Comparison of ENCODE assay signal across 15 mouse cellular contexts in the genomic region with DNA sequence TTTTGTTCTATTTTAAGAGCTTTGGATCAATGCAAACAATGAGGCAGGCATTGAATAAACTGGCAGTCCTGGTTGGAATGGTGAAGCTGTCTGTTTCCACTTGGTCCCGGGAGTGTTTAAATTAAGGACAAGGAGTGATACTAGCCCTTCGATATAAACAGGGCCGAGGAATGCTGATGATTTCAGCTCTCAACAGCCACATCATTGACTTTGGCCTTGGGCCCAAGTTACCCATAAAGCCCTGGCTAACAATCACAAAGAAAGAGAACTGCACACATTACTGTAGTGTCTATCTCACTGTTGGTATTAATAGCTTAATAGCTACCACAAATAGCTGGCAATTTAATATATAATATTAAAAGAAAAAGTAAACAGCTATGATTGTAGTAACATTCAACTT.
"Had no signal": no experiment of that assay in that cellular context is flagged by ENCODE, and none has a peak within 500 bp of the region (broad histone marks: within the 10 kb centered on the region; RNA-seq: fewer than 3 reads in every experiment).

No protein-coding gene starts in this region.

- H3K9ac ChIP-seq: limb, embryonic 12.5 days; liver, embryonic 13.5 days; liver, postnatal 0 days; midbrain, embryonic 12.5 days; neural tube, embryonic 13.5 days; stomach, embryonic 15.5 days had no signal

- H3K27me3 ChIP-seq: limb, embryonic 12.5 days; liver, embryonic 13.5 days; midbrain, embryonic 12.5 days; neural tube, embryonic 13.5 days; stomach, embryonic 15.5 days had no signal

- ATAC-seq: liver, postnatal 0 days; midbrain, embryonic 16.5 days had no signal

- H3K36me3 ChIP-seq: limb, embryonic 12.5 days; liver, embryonic 13.5 days; midbrain, embryonic 12.5 days; neural tube, embryonic 13.5 days; stomach, embryonic 15.5 days had no signal

- H3K9me3 ChIP-seq: limb, embryonic 12.5 days; liver, embryonic 13.5 days; midbrain, embryonic 12.5 days; neural tube, embryonic 13.5 days; stomach, embryonic 15.5 days had no signal

- H3K4me2 ChIP-seq: limb, embryonic 12.5 days; liver, embryonic 13.5 days; midbrain, embryonic 12.5 days; neural tube, embryonic 13.5 days; stomach, embryonic 15.5 days had no signal

- H3K27ac ChIP-seq: kidney, postnatal 0 days; limb, embryonic 12.5 days; liver, embryonic 13.5 days; midbrain, embryonic 12.5 days; neural tube, embryonic 13.5 days; stomach, embryonic 15.5 days had no signal

- H3K4me1 ChIP-seq: limb, embryonic 12.5 days; midbrain, embryonic 12.5 days; neural tube, embryonic 13.5 days; stomach, embryonic 15.5 days had no signal

- H3K4me3 ChIP-seq: limb, embryonic 12.5 days; liver, embryonic 13.5 days; midbrain, embryonic 12.5 days; neural tube, embryonic 13.5 days; stomach, embryonic 15.5 days had no signal

- DNase-seq: kidney, adult 9 months; kidney, postnatal 36 days; layer of hippocampus, adult 9-11 months; liver; liver, embryonic 13.5 days; liver, postnatal 0 days; right cerebral cortex, postnatal 14 days; thymus, adult 2 months; thymus, postnatal 25 days had no signal
